Mouse (Mus musculus): ENCODE measurements at regions not wholly inside any gene's neighbourhood (a gene's known extent, or its start where the extent isn't known, plus 50 kb on each side); places are given as distances from the start of the nearest gene placed in this dataset.
"Not testable (repeated sequence)": the region's sequence is repeated elsewhere in the genome, so short reads cannot be mapped to it uniquely, and the experiment has no call there.

DNA sequence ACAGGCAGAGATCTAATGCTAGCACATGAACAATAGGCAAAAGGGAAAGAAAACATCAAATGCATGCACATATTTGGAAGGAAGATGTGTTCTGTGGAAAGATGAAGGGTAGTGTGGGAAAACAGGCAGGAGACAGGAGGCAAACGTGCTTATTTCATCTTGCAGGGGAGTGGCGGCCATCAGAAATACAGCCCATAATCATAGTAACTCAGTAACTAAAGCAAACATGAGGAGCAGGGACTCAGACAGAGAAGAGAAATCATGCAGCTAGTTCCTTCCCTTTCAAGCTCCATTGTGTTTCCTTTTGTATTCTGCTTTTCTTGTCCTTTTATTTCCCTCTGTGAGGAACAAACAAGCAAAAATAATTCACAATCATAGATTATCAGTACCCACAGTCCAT is 557.6 kb upstream of the Ptbp2 start:
- intact Hi-C loops (cut with DNase I), result no loop called here
- DNase-seq, result no peak

DNA sequence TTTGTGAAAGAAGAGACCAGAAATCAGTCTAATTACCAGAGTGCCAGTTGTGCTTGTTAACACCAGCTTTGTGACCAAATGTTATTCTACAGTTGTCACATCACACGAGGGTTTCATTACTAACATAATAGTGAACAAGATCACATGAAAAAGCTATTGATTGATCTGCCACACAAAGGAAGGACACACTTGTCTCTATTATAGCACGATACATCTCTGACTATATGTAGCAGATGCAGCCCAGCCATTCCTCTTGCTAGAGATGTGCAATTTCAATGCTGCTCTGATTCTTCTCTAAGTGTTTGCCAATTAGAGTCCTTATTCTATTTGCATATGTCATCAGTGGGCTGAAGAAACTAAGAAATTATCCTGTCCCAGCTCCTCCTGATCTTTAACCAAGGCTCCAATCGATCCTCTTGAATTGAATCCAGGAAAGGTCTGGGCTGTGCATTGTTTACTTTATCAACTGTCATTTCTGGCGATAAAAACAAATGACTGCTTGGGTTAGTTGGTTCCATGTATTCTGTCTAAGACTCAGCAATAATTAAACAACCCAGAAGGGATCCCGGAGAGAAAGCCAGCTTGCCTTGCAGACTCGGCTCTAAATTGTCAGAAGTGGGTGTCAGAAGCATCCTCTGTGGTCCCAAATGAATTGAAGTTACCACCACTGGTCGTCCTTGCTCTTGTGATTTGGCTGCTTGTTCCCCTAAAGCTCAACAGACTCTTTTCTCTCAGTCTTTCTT is 551.7 kb upstream of the Ptbp2 start:
- intact Hi-C loops (cut with DNase I), result no loop called here
- no peak for DNase-seq

- intact Hi-C loops (cut with DNase I); DNase-seq: not testable (repeated sequence)
These were observed 522.8 kb upstream of the Ptbp2 start for GRCm38 (mm10) chr3:120307042-120307441.

DNA sequence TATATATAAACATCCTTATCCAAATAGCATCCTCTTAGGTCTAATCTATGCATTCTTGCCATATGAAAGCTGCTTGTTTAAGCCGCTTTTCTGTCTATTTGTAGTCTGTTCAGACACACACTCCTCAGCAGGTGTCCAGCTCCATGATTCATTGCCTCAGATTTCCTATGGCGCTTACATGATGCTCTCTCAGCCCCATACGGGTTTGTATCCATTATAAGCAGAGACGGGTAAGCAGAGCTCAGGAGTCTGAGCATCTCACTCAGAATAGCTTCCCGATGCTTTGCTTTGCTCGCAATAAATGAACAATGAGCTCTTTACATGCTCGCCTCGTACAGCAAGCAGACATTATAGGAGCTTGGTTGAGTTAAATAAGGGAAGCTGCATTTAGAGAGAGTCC is 521.3 kb upstream of the Ptbp2 start:
- DNase-seq, result no peak
- intact Hi-C loops (cut with DNase I), result no loop called here

Measured in heart, postnatal 14 days (tissue).